Mouse (Mus musculus): ENCODE results near the gene Pnpla2. TPM values are rescaled to one million over a fixed set of nuclear protein-coding genes. Genes with fewer than 3 reads are reported as not detected.
"Not testable (repeated sequence)": the region's sequence is repeated elsewhere in the genome, so short reads cannot be mapped to it uniquely, and the experiment has no call there.

Gene Pnpla2
- 28.3 and 38.9 TPM in 2 replicates for polyA plus RNA-seq (2016; fragmentation: Nextera tagmentation; extraction: Ambion mirVana)

DNA sequence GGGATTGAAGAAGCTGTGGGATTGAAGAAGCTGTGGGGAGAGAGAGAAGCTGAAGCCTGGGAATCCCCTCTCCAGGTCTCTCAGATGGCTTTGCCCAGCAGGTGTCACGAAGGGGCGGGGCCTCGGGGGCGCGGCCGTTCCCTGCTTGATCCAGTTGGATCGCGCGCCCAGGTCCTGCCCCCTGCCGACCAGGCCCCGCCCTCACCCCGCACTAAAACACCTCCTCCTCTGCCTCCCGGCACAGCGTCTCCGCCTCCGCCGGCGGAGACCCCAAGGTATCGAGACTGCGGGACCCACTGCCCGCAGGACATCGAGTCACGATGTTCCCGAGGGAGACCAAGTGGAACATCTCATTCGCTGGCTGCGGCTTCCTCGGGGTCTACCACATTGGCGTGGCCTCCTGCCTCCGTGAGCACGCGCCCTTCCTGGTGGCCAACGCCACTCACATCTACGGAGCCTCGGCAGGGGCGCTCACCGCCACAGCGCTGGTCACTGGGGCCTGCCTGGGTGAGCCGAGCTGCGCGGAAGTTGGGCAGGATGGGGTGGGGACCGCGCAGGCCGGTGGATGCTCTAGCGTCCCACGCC, at the start of gene Pnpla2:
TSS of gene Pnpla2 (plus strand) at position 232 of the 585 bp plus-strand sequence.
- peak; percentile 97 for DNase-seq (ENCODE audit: low spot score)
- peak within 1 kb of the TSS; percentile 82 for H3K4me3 ChIP-seq
- H3K4me1 ChIP-seq = peaks cover 30% of the 10 kb centered on the region
- WGBS = under 1% methylated on average over 43 of the region's 45 CpGs
- H3K27me3 ChIP-seq (ENCODE audit: insufficient read depth, poor library complexity, severe bottlenecking) = peaks cover 27% of the 10 kb centered on the region
- no peaks in the 10 kb centered on the region for H3K9me3 ChIP-seq
- peak within 1 kb of the TSS; percentile 87 for H3K27ac ChIP-seq
- H3K36me3 ChIP-seq = peaks cover 49% of the 10 kb centered on the region

- Histone ChIP-seq H3K4me1 (peaks cover 5% of the 10 kb centered on the region; the same call in 1 of the 2 replicates), H3K9me3 (no peaks in the 10 kb centered on the region), H3K4me3 (no peak overlapping the region), H3K36me3 (peaks cover 62% of the 10 kb centered on the region), H3K27ac (no peak overlapping the region), H3K27me3 (ENCODE audit: insufficient read depth, poor library complexity, severe bottlenecking) (no peaks in the 10 kb centered on the region)
- WGBS = 72% methylated on average over 4 of the region's 4 CpGs
- no peak for DNase-seq (ENCODE audit: low spot score)
These were observed 49.5 kb upstream of the Pnpla2 start for GRCm38 (mm10) chr7:141405466-141405865.

DNA sequence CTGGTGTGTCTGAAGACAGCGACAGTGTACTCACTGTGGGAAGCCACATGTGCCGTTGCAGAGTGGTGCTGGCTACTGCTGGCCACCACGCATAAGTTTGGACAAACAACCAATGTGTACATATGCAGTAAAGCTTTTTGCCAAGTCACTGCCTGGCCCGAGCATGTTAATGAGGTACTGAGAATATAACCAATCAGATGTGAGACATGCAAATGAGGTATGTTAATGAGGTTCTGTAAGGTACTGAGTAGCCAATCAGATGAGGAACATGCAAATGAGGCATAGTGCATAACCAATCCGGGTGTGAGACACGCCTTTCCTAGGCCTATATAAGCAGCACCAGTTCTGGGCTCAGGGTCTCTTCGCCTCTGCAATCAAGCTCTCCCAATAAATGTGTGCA, 47.3 kb upstream of the Pnpla2 start:
- H3K36me3 ChIP-seq = peaks cover 42% of the 10 kb centered on the region
- H3K4me3 ChIP-seq; H3K9me3 ChIP-seq; H3K27ac ChIP-seq; DNase-seq (ENCODE audit: low spot score); H3K27me3 ChIP-seq (ENCODE audit: insufficient read depth, poor library complexity, severe bottlenecking); H3K4me1 ChIP-seq: not testable (repeated sequence)
- WGBS = 93% methylated on average over 7 of the region's 7 CpGs

- no peak overlapping the region for H3K27ac ChIP-seq
- H3K4me3 ChIP-seq = no peak overlapping the region
- H3K36me3 ChIP-seq = peaks cover 34% of the 10 kb centered on the region
- peak; percentile 94 for DNase-seq (ENCODE audit: low spot score)
- WGBS = 17% methylated on average over 11 of the region's 11 CpGs
- H3K9me3 ChIP-seq = no peaks in the 10 kb centered on the region
- peaks cover 14% of the 10 kb centered on the region for H3K4me1 ChIP-seq
- H3K27me3 ChIP-seq (ENCODE audit: insufficient read depth, poor library complexity, severe bottlenecking) = no peaks in the 10 kb centered on the region
These were observed 46.2 kb upstream of the Pnpla2 start for GRCm38 (mm10) chr7:141408833-141409232.

DNA sequence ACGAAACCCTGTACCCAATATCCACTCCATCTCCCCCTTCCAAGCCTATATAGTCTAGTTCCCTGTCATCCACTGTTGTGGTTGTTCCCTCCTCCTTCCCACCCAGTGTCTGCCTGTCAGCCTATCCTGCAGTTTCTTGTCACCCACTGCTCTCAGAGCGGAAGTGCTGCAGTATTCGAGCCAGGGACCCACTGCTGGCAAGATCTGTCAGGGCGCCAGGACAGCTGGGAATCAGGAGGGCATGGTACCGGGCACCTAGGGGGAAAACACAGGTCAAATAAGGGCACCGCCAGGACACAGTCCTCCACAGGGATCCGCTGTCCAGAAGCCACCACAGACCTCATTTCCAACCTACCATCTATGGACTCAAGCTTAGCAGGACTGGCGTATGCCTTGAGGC, 44.4 kb upstream of the Pnpla2 start:
- WGBS = 91% methylated on average over 8 of the region's 8 CpGs
- no peaks in the 10 kb centered on the region for H3K9me3 ChIP-seq
- H3K4me3 ChIP-seq = no peak overlapping the region
- H3K4me1 ChIP-seq = peaks cover 19% of the 10 kb centered on the region
- H3K36me3 ChIP-seq = peaks cover 34% of the 10 kb centered on the region
- no peaks in the 10 kb centered on the region for H3K27me3 ChIP-seq (ENCODE audit: insufficient read depth, poor library complexity, severe bottlenecking)
- DNase-seq (ENCODE audit: low spot score) = no peak
- no peak overlapping the region for H3K27ac ChIP-seq

- H3K4me3 ChIP-seq = no peak overlapping the region
- H3K27ac ChIP-seq = no peak overlapping the region
- peaks cover 19% of the 10 kb centered on the region for H3K4me1 ChIP-seq
- peaks cover 34% of the 10 kb centered on the region for H3K36me3 ChIP-seq
- DNase-seq (ENCODE audit: low spot score) = no peak
- WGBS = 85% methylated on average over 1 of the region's 1 CpGs
- H3K27me3 ChIP-seq (ENCODE audit: insufficient read depth, poor library complexity, severe bottlenecking) = no peaks in the 10 kb centered on the region
- no peaks in the 10 kb centered on the region for H3K9me3 ChIP-seq
These were observed 43.3 kb upstream of the Pnpla2 start for GRCm38 (mm10) chr7:141411667-141412066.

DNA sequence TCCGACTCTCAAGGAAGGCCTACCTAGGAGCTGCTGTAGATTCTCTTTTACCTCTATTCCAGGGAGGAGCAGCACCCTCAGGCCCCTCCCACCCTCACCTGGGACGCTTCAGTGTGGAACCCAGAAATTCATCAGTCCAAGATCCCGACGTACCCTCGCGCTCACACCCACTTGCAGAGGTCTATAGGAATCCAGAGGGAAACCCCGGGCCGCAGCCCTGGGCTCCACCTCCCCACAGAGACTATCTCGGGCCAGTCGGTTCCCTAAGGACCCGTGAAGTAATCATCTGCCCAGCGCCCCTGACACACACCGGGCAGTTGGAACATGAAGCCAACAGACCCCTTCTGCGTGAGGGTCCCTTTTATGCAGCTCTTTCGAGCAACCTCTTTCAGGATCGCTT, 41.7 kb upstream of the Pnpla2 start:
- DNase-seq (ENCODE audit: low spot score) = no peak
- WGBS = 3% methylated on average over 16 of the region's 16 CpGs
- Histone ChIP-seq H3K4me1 (peaks cover 19% of the 10 kb centered on the region), H3K27me3 (ENCODE audit: insufficient read depth, poor library complexity, severe bottlenecking) (no peaks in the 10 kb centered on the region), H3K27ac (peak overlapping the region; percentile 87), H3K36me3 (peaks cover 22% of the 10 kb centered on the region), H3K4me3 (peak overlapping the region; percentile 80), H3K9me3 (no peaks in the 10 kb centered on the region)

- Histone ChIP-seq H3K27me3 (ENCODE audit: insufficient read depth, poor library complexity, severe bottlenecking) (no peaks in the 10 kb centered on the region), H3K27ac (peak within 1 kb of the TSS; percentile 87), H3K4me3 (peak within 1 kb of the TSS; percentile 80), H3K9me3 (no peaks in the 10 kb centered on the region), H3K4me1 (peaks cover 17% of the 10 kb centered on the region), H3K36me3 (peaks cover 16% of the 10 kb centered on the region)
- peak; percentile 100 for DNase-seq (ENCODE audit: low spot score)
- WGBS = under 1% methylated on average over 53 of the region's 56 CpGs
These were observed 41.0 kb upstream of the Pnpla2 start, which contains the start of gene Gatd1 for GRCm38 (mm10) chr7:141413809-141414584. Gene Gatd1, minus strand, starts transcription at chr7:141414136.

DNA sequence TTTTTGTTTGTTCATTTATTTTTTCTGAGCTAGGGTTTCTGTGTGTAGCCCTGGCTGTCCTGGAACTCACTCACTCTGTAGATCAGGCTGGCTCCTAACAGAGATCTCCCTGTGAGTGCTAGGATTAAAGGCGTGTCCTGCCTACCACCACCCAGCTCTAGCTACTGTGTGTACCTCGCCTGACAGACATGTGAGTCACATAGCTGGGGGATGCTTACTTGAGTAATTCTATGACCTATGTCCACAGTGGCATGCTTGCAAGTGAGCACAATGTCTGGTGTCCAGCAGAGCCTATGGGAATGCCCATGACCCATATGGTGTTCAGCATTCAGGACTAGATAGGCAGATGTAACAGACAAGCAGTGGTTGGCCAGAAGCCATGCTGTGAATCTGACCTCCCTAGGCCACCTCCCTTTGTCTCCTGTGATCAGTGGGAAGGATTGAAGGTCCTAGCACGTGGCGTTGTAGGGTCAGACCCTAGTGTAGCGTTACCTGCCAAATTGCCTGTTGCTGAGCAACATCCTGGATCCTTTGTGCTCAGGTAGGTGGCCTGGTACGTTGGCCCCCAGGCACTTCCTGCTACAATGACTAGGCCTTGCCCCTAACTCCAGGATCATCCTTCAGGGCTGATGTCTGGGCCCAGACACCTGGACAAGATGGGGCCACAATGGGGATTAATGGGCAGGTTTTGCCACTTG, 38.7 kb upstream of the Pnpla2 start:
- H3K27ac ChIP-seq = no peak overlapping the region
- WGBS = 85% methylated on average over 6 of the region's 6 CpGs
- H3K4me3 ChIP-seq = no peak overlapping the region
- peaks cover 14% of the 10 kb centered on the region for H3K4me1 ChIP-seq
- no peak for DNase-seq (ENCODE audit: low spot score)
- H3K27me3 ChIP-seq (ENCODE audit: insufficient read depth, poor library complexity, severe bottlenecking) = no peaks in the 10 kb centered on the region
- H3K9me3 ChIP-seq = no peaks in the 10 kb centered on the region
- H3K36me3 ChIP-seq = no peaks in the 10 kb centered on the region

- Histone ChIP-seq H3K27me3 (ENCODE audit: insufficient read depth, poor library complexity, severe bottlenecking) (no peaks in the 10 kb centered on the region), H3K9me3 (no peaks in the 10 kb centered on the region), H3K4me1 (peaks cover 10% of the 10 kb centered on the region), H3K36me3 (no peaks in the 10 kb centered on the region), H3K27ac (no peak overlapping the region), H3K4me3 (no peak overlapping the region)
- 65% methylated on average over 8 of the region's 8 CpGs for WGBS
- peak; percentile 71 for DNase-seq (ENCODE audit: low spot score)
These were observed 37.0 kb upstream of the Pnpla2 start for GRCm38 (mm10) chr7:141417731-141418681.

DNA sequence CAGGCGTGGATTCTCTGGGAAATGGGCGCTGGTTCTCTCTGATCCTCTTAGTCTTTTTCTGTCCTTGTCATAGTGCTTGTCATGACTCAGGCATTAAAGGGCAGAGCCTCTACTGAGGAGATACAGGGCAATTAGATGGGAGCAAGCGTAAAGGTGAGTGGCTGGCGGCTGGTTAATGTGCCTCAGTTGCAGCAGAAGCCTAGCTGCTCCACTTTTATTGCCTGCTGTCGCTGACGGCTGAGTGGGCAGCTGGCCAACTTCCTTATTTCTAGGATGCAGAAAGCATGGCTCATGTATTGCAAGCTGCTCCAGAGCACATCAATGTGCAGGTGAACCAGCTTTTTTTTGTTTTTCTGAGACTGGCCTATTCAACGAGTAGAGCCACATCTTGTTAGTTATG, 36.0 kb upstream of the Pnpla2 start:
- Histone ChIP-seq H3K27me3 (ENCODE audit: insufficient read depth, poor library complexity, severe bottlenecking) (no peaks in the 10 kb centered on the region), H3K4me3 (no peak overlapping the region), H3K9me3 (no peaks in the 10 kb centered on the region), H3K27ac (no peak overlapping the region), H3K4me1 (peaks cover 4% of the 10 kb centered on the region; the same call in 1 of the 2 replicates), H3K36me3 (no peaks in the 10 kb centered on the region)
- no peak for DNase-seq (ENCODE audit: low spot score)
- 73% methylated on average over 7 of the region's 7 CpGs for WGBS

GRCm38 (mm10) chr7:141420030-141420702, 34.8 kb upstream of the Pnpla2 start:
- no peaks in the 10 kb centered on the region for H3K9me3 ChIP-seq
- H3K4me3 ChIP-seq = no peak overlapping the region
- DNase-seq (ENCODE audit: low spot score) = no peak
- WGBS = 74% methylated on average over 9 of the region's 9 CpGs
- H3K27ac ChIP-seq = no peak overlapping the region
- H3K27me3 ChIP-seq (ENCODE audit: insufficient read depth, poor library complexity, severe bottlenecking) = no peaks in the 10 kb centered on the region
- no peaks in the 10 kb centered on the region for H3K4me1 ChIP-seq
- no peaks in the 10 kb centered on the region for H3K36me3 ChIP-seq

Data from heart, embryonic 10.5 days (tissue).